Mouse (Mus musculus) spleen, postnatal 0 days (tissue): ENCODE measurements around the gene Ccdc102a. TPM values are rescaled to one million over a fixed set of nuclear protein-coding genes. Genes with fewer than 3 reads are reported as not detected.

Experiments used
- polyA plus RNA-seq: library from polyadenylated mRNA; unstranded; fragments of >200 nt; fragmentation: Nextera tagmentation; extraction: Ambion mirVana; gene quantifications from 2 replicates; pipeline ENCODE4 v1.2.1, GENCODE M21; 2015

Ccdc102a gene
- 5.9 and 8.1 TPM in 2 replicates for polyA plus RNA-seq

GRCm38 (mm10) chr8:94917851-94918495 lies at the start of gene Ccdc102a:
Gene Ccdc102a (minus strand): TSS chr8:94918098.

GRCm38 (mm10) chr8:94923405-94923804 lies 5.5 kb upstream of the Ccdc102a start, which contains the start of gene Adgrg5:
Gene Adgrg5 (plus strand): TSS chr8:94923694.

GRCm38 (mm10) chr8:94876197-94876730 lies 41.6 kb downstream of the Ccdc102a start, which contains the start of gene Dok4:
Gene Dok4 (minus strand): TSS chr8:94876330.

GRCm38 (mm10) chr8:94857346-94858173 lies 60.3 kb downstream of the Ccdc102a start, which contains the start of gene Polr2c:
Gene Polr2c (plus strand): TSS chr8:94857450.

Other genes starting within 250 kb of the Ccdc102a start
- gene Pllp, start 221.8 kb downstream of the Ccdc102a start, polyA plus RNA-seq = 0.13 and 0.18 TPM in 2 replicates
- gene Ccl22, start 172.5 kb downstream of the Ccdc102a start, polyA plus RNA-seq = 0.28 and 0.57 TPM in 2 replicates
- 0.55 and 0.69 TPM in 2 replicates for gene Cx3cl1, start 146.1 kb downstream of the Ccdc102a start, polyA plus RNA-seq
- gene Ccl17, start 107.6 kb downstream of the Ccdc102a start, polyA plus RNA-seq = 0.74 and 1.0 TPM in 2 replicates
- gene Coq9, start 79.8 kb downstream of the Ccdc102a start, polyA plus RNA-seq = 41.9 and 42.7 TPM in 2 replicates
- gene Ciapin1, start 79.7 kb downstream of the Ccdc102a start, polyA plus RNA-seq = 72.3 and 74.2 TPM in 2 replicates
- 91.9 and 94.6 TPM in 2 replicates for gene Polr2c, start 60.6 kb downstream of the Ccdc102a start, polyA plus RNA-seq
- gene Dok4, start 41.8 kb downstream of the Ccdc102a start, polyA plus RNA-seq = 7.4 and 9.2 TPM in 2 replicates
- gene Adgrg5, start 5.6 kb upstream of the Ccdc102a start, polyA plus RNA-seq = 0.53 and 0.80 TPM in 2 replicates
- gene Adgrg1, start 56.7 kb upstream of the Ccdc102a start, polyA plus RNA-seq = 37.9 and 40.2 TPM in 2 replicates
- 12.8 and 17.1 TPM in 2 replicates for gene Adgrg3, start 99.6 kb upstream of the Ccdc102a start, polyA plus RNA-seq
- 0.35 and 0.65 TPM in 2 replicates for gene Drc7, start 137.0 kb upstream of the Ccdc102a start, polyA plus RNA-seq
- 9.8 and 11.8 TPM in 2 replicates for gene Katnb1, start 163.1 kb upstream of the Ccdc102a start, polyA plus RNA-seq